In genomic region chr12:99155904-99156303, GRCm38 (mm10) we compare ENCODE assay signal across 20 mouse cellular contexts.
DNase-seq lines count a peak whose midpoint lies in the region; ATAC-seq and TF ChIP-seq lines count a peak whose summit lies in the region.
"Had no signal": no experiment of that assay in that cellular context is flagged by ENCODE, and none has a peak within 500 bp of the region (broad histone marks: within the 10 kb centered on the region; RNA-seq: fewer than 3 reads in every experiment).

No protein-coding gene starts in this region.

- H3K4me2 ChIP-seq in forebrain, postnatal 0 days (ENCODE audit: low read depth), result no peak overlapping the region
- no peak overlapping the region for H3K4me2 ChIP-seq in forebrain, embryonic 16.5 days (ENCODE audit: low read length)
- H3K4me2 ChIP-seq: embryonic facial prominence, embryonic 12.5 days; forebrain, embryonic 12.5 days; forebrain, embryonic 15.5 days had no signal

- TF ChIP-seq CTCF in forebrain, postnatal 0 days (IDR thresholded peaks at IDR 0.05; ENCODE audit: low read depth), result no peak
- no peak for TF ChIP-seq CTCF in brain, embryonic 14.5 days (IDR thresholded peaks at IDR 0.05; ENCODE audit: borderline replicate concordance, extremely low read depth, insufficient read depth, insufficient read length)

- no peaks in the 10 kb centered on the region for H3K9me3 ChIP-seq in forebrain, postnatal 0 days (ENCODE audit: low read length)
- no peaks in the 10 kb centered on the region for H3K9me3 ChIP-seq in forebrain, embryonic 16.5 days (ENCODE audit: control insufficient read depth, low read length)
- H3K9me3 ChIP-seq: forebrain, embryonic 15.5 days had no signal

- no peaks in the 10 kb centered on the region for H3K36me3 ChIP-seq in forebrain, postnatal 0 days (ENCODE audit: insufficient read depth)
- no peaks in the 10 kb centered on the region for H3K36me3 ChIP-seq in forebrain, embryonic 16.5 days (ENCODE audit: control insufficient read depth, insufficient read depth)
- H3K36me3 ChIP-seq: embryonic facial prominence, embryonic 10.5 days; embryonic facial prominence, embryonic 12.5 days; forebrain, embryonic 12.5 days; forebrain, embryonic 15.5 days; G1E had no signal

- no peak for TF ChIP-seq POLR2A in brain, embryonic 14.5 days (IDR thresholded peaks at IDR 0.05; ENCODE audit: borderline replicate concordance, extremely low read depth, insufficient read depth, insufficient read length, poor library complexity, severe bottlenecking)

- peak; percentile 77 for ATAC-seq in forebrain, postnatal 0 days
- no peak for ATAC-seq in forebrain, embryonic 16.5 days
- ATAC-seq: forebrain, embryonic 15.5 days; Patski had no signal

- WGBS in forebrain, postnatal 0 days, result 67% methylated on average over 5 of the region's 5 CpGs
- 80% methylated on average over 5 of the region's 5 CpGs for WGBS in forebrain, embryonic 16.5 days

- no peak overlapping the region for H3K27ac ChIP-seq in forebrain, postnatal 0 days (ENCODE audit: low read depth, low read length)
- H3K27ac ChIP-seq in forebrain, embryonic 16.5 days (ENCODE audit: low read length), result no peak overlapping the region
- H3K27ac ChIP-seq: embryonic facial prominence, embryonic 10.5 days; embryonic facial prominence, embryonic 12.5 days; forebrain, embryonic 12.5 days; forebrain, embryonic 15.5 days had no signal

- peak; percentile 35 to 52 for DNase-seq in cerebellum, postnatal 14 days
- DNase-seq in cerebellum, postnatal 36 days, result no peak
- DNase-seq in forebrain, postnatal 0 days, result peak; percentile 71
- DNase-seq in right cerebral cortex, postnatal 10 days (ENCODE audit: low spot score in 2 of 2), result peak; percentile 52 to 67
- no peak for DNase-seq in right cerebral cortex, postnatal 25 days
- peak; percentile 25 for DNase-seq in brain, embryonic 14.5 days (ENCODE audit: low read depth)
- DNase-seq in thymus, postnatal 25 days, result no peak
- DNase-seq: adrenal gland, adult 2 months; adrenal gland, postnatal 10 days; adrenal gland, postnatal 25 days; cerebellum, adult 11-12 months; cerebellum, adult 8-10 months; cerebellum, adult 9-11 months had no signal

- no peaks in the 10 kb centered on the region for H3K27me3 ChIP-seq in forebrain, postnatal 0 days (ENCODE audit: insufficient read depth, low read length)
- H3K27me3 ChIP-seq in forebrain, embryonic 16.5 days (replicated peaks; ENCODE audit: control insufficient read depth, insufficient read depth, low read length), result no peaks in the 10 kb centered on the region
- H3K27me3 ChIP-seq: embryonic facial prominence, embryonic 12.5 days; forebrain, embryonic 12.5 days; forebrain, embryonic 15.5 days; Patski had no signal

- H3K4me3 ChIP-seq in forebrain, postnatal 0 days (ENCODE audit: low read depth, low read length), result no peak overlapping the region
- H3K4me3 ChIP-seq in forebrain, embryonic 16.5 days (replicated peaks; ENCODE audit: low read length), result no peak overlapping the region
- H3K4me3 ChIP-seq: embryonic facial prominence, embryonic 10.5 days; embryonic facial prominence, embryonic 12.5 days; forebrain, embryonic 12.5 days; forebrain, embryonic 15.5 days had no signal

- H3K4me1 ChIP-seq in forebrain, postnatal 0 days (ENCODE audit: insufficient read depth), result peaks cover 10% of the 10 kb centered on the region; the same call in 1 of the 2 replicates
- peaks cover 8% of the 10 kb centered on the region for H3K4me1 ChIP-seq in forebrain, embryonic 16.5 days (replicated peaks; ENCODE audit: control insufficient read depth, insufficient read depth, low read length)
- H3K4me1 ChIP-seq: embryonic facial prominence, embryonic 12.5 days had no signal

- H3K9ac ChIP-seq in forebrain, postnatal 0 days, result no peak overlapping the region
- no peak overlapping the region for H3K9ac ChIP-seq in forebrain, embryonic 16.5 days (replicated peaks; ENCODE audit: low read depth, low read length)
- H3K9ac ChIP-seq: embryonic facial prominence, embryonic 12.5 days; forebrain, embryonic 12.5 days; forebrain, embryonic 15.5 days had no signal

Comparison
In these comparisons a context has a peak if more than half of its experiments do, and no peak if none do; other contexts are left out.
1. DNase-seq: peak in cerebellum, postnatal 14 days (2 of 2), forebrain, postnatal 0 days (single experiment), right cerebral cortex, postnatal 10 days (2 of 2) and brain, embryonic 14.5 days (single experiment); none in cerebellum, postnatal 36 days (0 of 2), right cerebral cortex, postnatal 25 days (single experiment) and thymus, postnatal 25 days (single experiment).